In the genomic region with DNA sequence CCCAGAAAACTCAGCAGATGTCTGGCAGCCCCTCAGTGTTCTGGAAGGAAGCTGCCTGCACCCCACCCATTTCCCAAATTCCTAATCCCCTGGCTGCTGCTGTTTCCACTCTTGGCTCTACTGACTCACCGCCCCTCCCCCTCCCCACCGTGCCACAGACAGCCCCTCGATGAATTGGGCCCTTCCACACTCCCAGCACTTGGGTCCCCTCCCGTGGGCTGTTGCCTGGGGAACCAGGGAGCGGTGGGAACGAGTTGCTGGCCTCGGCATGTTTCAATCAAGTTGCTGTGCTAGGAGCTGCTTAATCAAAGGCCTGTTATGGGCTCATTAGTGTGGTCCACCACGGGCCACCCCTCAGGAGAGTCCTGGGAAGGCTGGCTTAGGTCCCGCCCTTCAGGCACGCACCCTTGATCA, we compare ENCODE assay signal across 8 mouse cellular contexts. TPM values are rescaled to one million over a fixed set of nuclear protein-coding genes. Genes with fewer than 3 reads are reported as not detected.
DNase-seq lines count a peak whose midpoint lies in the region; ATAC-seq and TF ChIP-seq lines count a peak whose summit lies in the region.

No protein-coding gene starts in this region.

- H3K4me2 ChIP-seq in forebrain, embryonic 12.5 days, result no peak overlapping the region
- no peak overlapping the region for H3K4me2 ChIP-seq in midbrain, embryonic 11.5 days

- no peaks in the 10 kb centered on the region for H3K9me3 ChIP-seq in forebrain, embryonic 10.5 days
- no peaks in the 10 kb centered on the region for H3K9me3 ChIP-seq in forebrain, embryonic 12.5 days
- no peaks in the 10 kb centered on the region for H3K9me3 ChIP-seq in midbrain, embryonic 11.5 days (ENCODE audit: control insufficient read depth, low read length)

- WGBS in forebrain, embryonic 10.5 days, result 36% methylated on average over 10 of the region's 10 CpGs
- 26% methylated on average over 10 of the region's 10 CpGs for WGBS in forebrain, embryonic 12.5 days
- WGBS in midbrain, embryonic 11.5 days, result 26% methylated on average over 10 of the region's 10 CpGs

- ATAC-seq in forebrain, embryonic 12.5 days (ENCODE audit: low FRiP score), result no peak
- 0 out of 2 replicates have a peak, but pooled peaks have one; percentile 19 for ATAC-seq in midbrain, embryonic 11.5 days (ENCODE audit: low FRiP score)

- H3K36me3 ChIP-seq in forebrain, embryonic 10.5 days (replicated peaks), result peaks cover 80% of the 10 kb centered on the region
- peaks cover 67% of the 10 kb centered on the region for H3K36me3 ChIP-seq in forebrain, embryonic 12.5 days (replicated peaks)
- peaks cover 13% of the 10 kb centered on the region; the same call in 1 of the 2 replicates for H3K36me3 ChIP-seq in midbrain, embryonic 11.5 days (ENCODE audit: control insufficient read depth, insufficient read depth, low read length)

- H3K4me1 ChIP-seq in forebrain, embryonic 10.5 days, result peaks cover 60% of the 10 kb centered on the region
- H3K4me1 ChIP-seq in forebrain, embryonic 12.5 days, result peaks cover 39% of the 10 kb centered on the region
- H3K4me1 ChIP-seq in cortical plate, adult 2 months (ENCODE audit: control insufficient read depth, insufficient read depth, low read length), result peaks cover 2% of the 10 kb centered on the region; the same call in 1 of the 2 replicates
- peaks cover 29% of the 10 kb centered on the region for H3K4me1 ChIP-seq in midbrain, embryonic 11.5 days (ENCODE audit: control insufficient read depth, insufficient read depth, low read length)

- peak overlapping the region; percentile 65 for H3K27ac ChIP-seq in forebrain, embryonic 10.5 days
- H3K27ac ChIP-seq in forebrain, embryonic 12.5 days, result no peak overlapping the region
- H3K27ac ChIP-seq in cortical plate, adult 2 months (ENCODE audit: insufficient read depth, low read length), result 0 out of 2 replicates have a peak overlapping the region, but pooled peaks have one; percentile 32
- H3K27ac ChIP-seq in midbrain, embryonic 11.5 days (ENCODE audit: low read depth, low read length), result no peak overlapping the region

- DNase-seq in forebrain, embryonic 10.5 days (ENCODE audit: extremely low spot score, low spot score), result no peak
- DNase-seq in layer of hippocampus, adult 8-10 months (ENCODE audit: low spot score in 2 of 2), result peak; percentile 42 to 67
- no peak for DNase-seq in layer of hippocampus, adult 18-20 months (ENCODE audit: low spot score in 2 of 2)
- no peak for DNase-seq in midbrain, embryonic 11.5 days (ENCODE audit: low spot score, missing footprints)
- DNase-seq in spleen, postnatal 14 days (ENCODE audit: low spot score in 2 of 2), result no peak
- no peak for DNase-seq in thymus, postnatal 25 days

- TF ChIP-seq POLR2A in cortical plate, adult 2 months (IDR thresholded peaks at IDR 0.05; ENCODE audit: extremely low read depth, insufficient read depth, low read length), result no peak

- H3K4me3 ChIP-seq in forebrain, embryonic 10.5 days, result no peak overlapping the region
- no peak overlapping the region for H3K4me3 ChIP-seq in forebrain, embryonic 12.5 days (replicated peaks)
- H3K4me3 ChIP-seq in cortical plate, adult 2 months (ENCODE audit: insufficient read depth, low read length), result no peak overlapping the region
- H3K4me3 ChIP-seq in midbrain, embryonic 11.5 days (ENCODE audit: low read depth, low read length), result no peak overlapping the region

- H3K9ac ChIP-seq in forebrain, embryonic 12.5 days, result no peak overlapping the region
- H3K9ac ChIP-seq in midbrain, embryonic 11.5 days (ENCODE audit: low read length), result no peak overlapping the region

- H3K27me3 ChIP-seq in forebrain, embryonic 10.5 days (ENCODE audit: poor library complexity, severe bottlenecking), result no peaks in the 10 kb centered on the region
- H3K27me3 ChIP-seq in forebrain, embryonic 12.5 days, result no peaks in the 10 kb centered on the region
- no peaks in the 10 kb centered on the region for H3K27me3 ChIP-seq in midbrain, embryonic 11.5 days (ENCODE audit: control insufficient read depth, insufficient read depth, low read length)

- no peak for TF ChIP-seq CTCF in cortical plate, adult 2 months (IDR thresholded peaks at IDR 0.05; ENCODE audit: extremely low read depth, insufficient read depth, low read length)

RNA-seq across cellular contexts. Expression of a gene that starts 24.1 kb away (rescaled TPM):
- 16.6 and 19.3 TPM in 2 replicates for polyA plus RNA-seq in forebrain, embryonic 10.5 days (2016; fragmentation: Nextera tagmentation; extraction: Ambion mirVana)
- 33.9 and 35.1 TPM in 2 replicates for polyA plus RNA-seq in forebrain, embryonic 12.5 days (2016; fragmentation: Nextera tagmentation; extraction: Ambion mirVana)
- 10 to 100 TPM; 91.0 to 98.4 (median 93.7) TPM for total RNA-seq in layer of hippocampus, adult 8-10 months (2022)
- total RNA-seq in layer of hippocampus, adult 18-20 months (2021), result 100 to 1,000 TPM; 110 to 112 TPM
- polyA plus RNA-seq in cortical plate, adult 2 months (2012; rRNA removed), result 44.7 and 47.1 TPM in 2 replicates
- 28.6 and 31.7 TPM in 2 replicates for polyA plus RNA-seq in midbrain, embryonic 11.5 days (2014; fragmentation: Nextera tagmentation; extraction: Ambion mirVana)

Comparison
In these comparisons a context has a peak if more than half of its experiments do, and no peak if none do; other contexts are left out.
1. DNase-seq: peak in layer of hippocampus, adult 8-10 months (2 of 2); none in forebrain, embryonic 10.5 days (single experiment), layer of hippocampus, adult 18-20 months (0 of 2), midbrain, embryonic 11.5 days (single experiment), spleen, postnatal 14 days (0 of 2) and thymus, postnatal 25 days (single experiment).
2. H3K27ac ChIP-seq: peak in forebrain, embryonic 10.5 days (single experiment) and cortical plate, adult 2 months (single experiment); none in forebrain, embryonic 12.5 days (single experiment) and midbrain, embryonic 11.5 days (single experiment).